Mouse (Mus musculus) midbrain, embryonic 13.5 days (tissue): Measurements from ENCODE around the gene Flrt1. TPM values are rescaled to one million over a fixed set of nuclear protein-coding genes. Genes with fewer than 3 reads are reported as not detected.
"Not testable (repeated sequence)": the region's sequence is repeated elsewhere in the genome, so short reads cannot be mapped to it uniquely, and the experiment has no call there.

Experiments
- ATAC-seq: fragments of 200-750 bp; cut with Nextera tagmentation; 2 replicates; pipeline ENCODE4 v1.8.0; 2017; ENCODE audit warnings: mild to moderate bottlenecking, moderate TSS enrichment, moderate library complexity
- H3K27ac ChIP-seq: fragments of 300-500 bp; sonication (generic); 2 replicates; pipeline ENCODE4 v1.5.1; 2015; ENCODE audit warnings: inconsistent platforms, mild to moderate bottlenecking, moderate library complexity
- H3K27me3 ChIP-seq: fragments of 300-500 bp; sonication (generic); 2 replicates; pipeline ENCODE4 v1.6.1; 2015; ENCODE audit warnings: mild to moderate bottlenecking, inconsistent platforms
- H3K36me3 ChIP-seq: fragments of 300-500 bp; sonication (generic); 2 replicates; pipeline ENCODE4 v1.6.1; 2015; ENCODE audit warnings: mild to moderate bottlenecking, inconsistent platforms
- H3K4me1 ChIP-seq: fragments of 300-500 bp; sonication (generic); replicated peaks from 2 replicates; pipeline ENCODE4 v1.6.1; 2015; ENCODE audit warnings: inconsistent platforms
- H3K4me2 ChIP-seq: fragments of 300-500 bp; sonication (generic); replicated peaks from 2 replicates; pipeline ENCODE4 v1.6.1; 2015; ENCODE audit warnings: moderate library complexity, mild to moderate bottlenecking, inconsistent platforms
- H3K4me3 ChIP-seq: fragments of 300-500 bp; sonication (generic); replicated peaks from 2 replicates; pipeline ENCODE4 v1.5.1; 2015; ENCODE audit warnings: mild to moderate bottlenecking, inconsistent platforms
- H3K9ac ChIP-seq: fragments of 300-500 bp; sonication (generic); replicated peaks from 2 replicates; pipeline ENCODE4 v1.6.1; 2015; ENCODE audit warnings: mild to moderate bottlenecking, inconsistent platforms
- H3K9me3 ChIP-seq: fragments of 300-500 bp; sonication (generic); 2 replicates; pipeline ENCODE4 v1.6.1; 2016; ENCODE audit warnings: mild to moderate bottlenecking, inconsistent platforms
- WGBS: fragments of 180-500 bp; shearing (Covaris S2); methylation state at CpG from one replicate; pipeline ENCODE4 v1.1.7; 2015; 5-methylcytosine and 5-hydroxymethylcytosine counted together
- polyA plus RNA-seq: library from polyadenylated mRNA; unstranded; fragments of >200 nt; fragmentation: Nextera tagmentation; extraction: Ambion mirVana; gene quantifications from 2 replicates; pipeline ENCODE4 v1.2.1, GENCODE M21; 2015

The Flrt1 gene
- polyA plus RNA-seq, 1 experiment from 2014 or later, result 9.2 TPM

DNA sequence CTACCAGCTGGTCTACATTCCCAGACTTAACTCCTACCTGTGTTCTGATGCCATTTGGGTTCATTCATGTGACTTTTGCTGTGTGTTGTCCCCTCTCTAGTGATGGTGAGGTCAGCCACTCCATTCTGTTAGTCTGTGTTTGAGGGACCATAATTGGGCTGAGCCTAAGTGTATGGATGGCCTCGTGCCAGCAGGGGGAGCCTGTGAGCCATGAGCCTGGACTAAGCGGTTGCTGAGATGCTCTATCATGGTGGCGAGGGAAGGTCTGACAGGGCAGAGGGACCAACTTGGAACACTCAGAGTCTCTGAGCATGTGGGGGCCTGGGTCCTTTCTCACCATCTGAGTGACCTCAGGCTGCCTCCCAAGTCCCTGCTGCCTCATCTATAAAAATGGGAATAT lies 41.0 kb downstream of the Flrt1 start:
- H3K4me3 ChIP-seq, result no peak overlapping the region
- peaks cover 45% of the 10 kb centered on the region for H3K4me1 ChIP-seq
- H3K27ac ChIP-seq, result no peak overlapping the region
- peak; percentile 66 for ATAC-seq
- 0% methylated on average over 3 of the region's 3 CpGs for WGBS
- no peak overlapping the region for H3K9ac ChIP-seq
- peaks cover 23% of the 10 kb centered on the region for H3K27me3 ChIP-seq
- H3K4me2 ChIP-seq, result no peak overlapping the region
- H3K9me3 ChIP-seq, result no peaks in the 10 kb centered on the region
- H3K36me3 ChIP-seq, result no peaks in the 10 kb centered on the region

DNA sequence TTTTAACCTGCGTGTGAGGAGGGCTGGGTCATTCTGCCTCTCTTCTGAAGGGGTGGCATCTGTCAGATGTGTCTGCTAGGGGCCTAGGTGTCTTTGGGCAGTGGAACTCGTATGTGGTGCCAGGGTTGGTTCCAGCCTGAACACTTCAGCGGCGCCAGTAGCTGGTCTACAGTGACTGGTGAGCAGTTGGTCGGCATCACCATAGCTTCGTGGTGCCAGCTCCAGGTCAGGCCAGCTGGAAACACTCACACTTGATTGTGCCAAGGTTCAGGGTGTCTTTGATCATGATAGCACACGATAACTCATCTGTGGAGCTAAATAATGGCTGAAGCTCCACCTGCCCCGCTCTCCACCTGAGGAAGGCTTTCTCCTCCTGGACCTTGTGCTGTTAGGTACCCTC lies 42.6 kb downstream of the Flrt1 start:
- H3K9ac ChIP-seq, result no peak overlapping the region
- H3K4me3 ChIP-seq, result no peak overlapping the region
- peaks cover 34% of the 10 kb centered on the region for H3K27me3 ChIP-seq
- no peaks in the 10 kb centered on the region for H3K9me3 ChIP-seq
- no peak overlapping the region for H3K4me2 ChIP-seq
- peaks cover 36% of the 10 kb centered on the region for H3K4me1 ChIP-seq
- no peak for ATAC-seq
- H3K27ac ChIP-seq, result no peak overlapping the region
- no peaks in the 10 kb centered on the region for H3K36me3 ChIP-seq
- 93% methylated on average over 8 of the region's 8 CpGs for whole genome bisulfite sequencing

DNA sequence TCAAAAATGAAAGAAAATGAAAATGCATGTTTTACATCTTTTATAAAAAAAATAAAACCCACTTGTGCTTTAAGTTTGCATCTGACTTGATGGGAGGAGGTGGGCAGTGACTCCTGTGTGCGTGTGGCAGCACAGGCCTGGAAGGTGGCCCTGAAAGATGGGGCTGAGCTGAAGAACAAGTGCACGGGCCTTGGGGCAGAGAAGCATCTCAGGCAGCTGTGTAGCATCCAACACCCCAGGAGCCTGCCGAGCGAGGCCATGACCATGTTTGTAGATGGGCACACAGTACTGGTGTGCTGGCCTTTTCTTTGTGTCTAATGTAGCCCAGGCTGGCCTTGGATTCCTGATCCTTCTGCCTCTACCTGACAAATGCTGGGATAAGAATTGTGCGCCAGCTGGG lies 43.4 kb downstream of the Flrt1 start:
- Histone ChIP-seq H3K4me3 (no peak overlapping the region), H3K4me1 (peaks cover 36% of the 10 kb centered on the region), H3K9ac (no peak overlapping the region), H3K27ac (no peak overlapping the region), H3K36me3 (no peaks in the 10 kb centered on the region), H3K27me3 (peaks cover 36% of the 10 kb centered on the region), H3K4me2 (no peak overlapping the region), H3K9me3 (no peaks in the 10 kb centered on the region)
- WGBS, result 89% methylated on average over 5 of the region's 5 CpGs
- ATAC-seq, result no peak

GRCm38 (mm10) chr19:7058541-7058940 lies 47.0 kb downstream of the Flrt1 start:
- H3K9me3 ChIP-seq, result no peaks in the 10 kb centered on the region
- peaks cover 53% of the 10 kb centered on the region for H3K27me3 ChIP-seq
- H3K4me1 ChIP-seq, result peaks cover 26% of the 10 kb centered on the region
- H3K9ac ChIP-seq, result no peak overlapping the region
- no peak overlapping the region for H3K4me3 ChIP-seq
- WGBS, result 49% methylated on average over 6 of the region's 6 CpGs
- peak overlapping the region; percentile 99 for H3K4me2 ChIP-seq
- H3K27ac ChIP-seq, result no peak overlapping the region
- ATAC-seq, result no peak
- H3K36me3 ChIP-seq, result no peaks in the 10 kb centered on the region

- 0% methylated on average over 15 of the region's 15 CpGs for WGBS
- Histone ChIP-seq H3K4me2 (peak overlapping the region; percentile 99), H3K9ac (no peak overlapping the region), H3K9me3 (no peaks in the 10 kb centered on the region), H3K36me3 (no peaks in the 10 kb centered on the region), H3K4me3 (peak overlapping the region; percentile 67), H3K4me1 (peaks cover 26% of the 10 kb centered on the region), H3K27ac (no peak overlapping the region), H3K27me3 (peaks cover 53% of the 10 kb centered on the region)
- peak; percentile 64 for ATAC-seq
Measured at GRCm38 (mm10) chr19:7057722-7058207, 47.8 kb downstream of the Flrt1 start.

- peak; percentile 49 for ATAC-seq
- Histone ChIP-seq H3K9me3 (no peaks in the 10 kb centered on the region), H3K36me3 (no peaks in the 10 kb centered on the region), H3K4me3 (peak overlapping the region; percentile 67), H3K27ac (no peak overlapping the region), H3K27me3 (peaks cover 53% of the 10 kb centered on the region), H3K9ac (peak overlapping the region; percentile 65), H3K4me1 (peaks cover 26% of the 10 kb centered on the region), H3K4me2 (peak overlapping the region; percentile 99)
- 5% methylated on average over 16 of the region's 16 CpGs for WGBS
Measured at GRCm38 (mm10) chr19:7057126-7057721, 48.3 kb downstream of the Flrt1 start.

DNA sequence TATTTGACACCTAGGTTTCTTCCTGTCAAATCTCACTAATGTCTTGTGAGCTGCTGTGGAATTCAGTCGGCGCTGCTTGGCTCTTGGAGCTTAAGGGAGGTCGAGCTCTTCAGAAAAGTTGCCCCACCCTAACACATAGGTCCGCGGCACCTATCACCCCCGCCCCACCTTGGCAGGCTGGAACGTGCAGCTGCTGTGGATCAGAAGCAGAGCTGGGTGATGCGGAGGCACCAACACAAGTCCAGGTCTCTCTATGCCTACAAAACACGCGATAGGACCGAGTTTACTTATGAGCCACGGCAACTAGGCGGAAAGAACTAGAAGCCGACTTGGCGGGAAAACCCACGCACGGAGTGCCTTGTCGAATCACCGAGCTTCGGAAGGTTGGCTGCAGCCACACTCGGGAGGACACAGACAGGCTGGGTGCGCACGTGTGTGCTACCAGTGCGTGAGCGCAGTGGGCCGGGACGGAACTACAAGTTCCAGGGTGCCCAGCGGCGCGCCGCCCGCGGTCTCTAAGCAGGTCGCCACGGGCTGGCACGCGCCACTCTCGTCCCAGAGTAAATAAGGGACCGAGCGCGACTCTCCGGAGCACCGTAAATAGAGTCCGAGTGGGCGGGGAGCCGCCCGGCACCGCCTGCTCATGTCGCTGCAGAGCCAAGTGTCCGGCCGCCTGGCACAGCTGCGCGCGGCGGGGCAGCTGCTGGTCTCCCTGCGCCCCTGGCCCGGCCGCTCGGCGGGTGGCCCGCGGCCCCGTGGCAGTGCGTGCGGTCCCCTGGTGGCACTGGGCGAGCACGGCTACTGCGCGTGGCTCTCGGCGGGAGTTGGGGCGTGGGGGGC lies 49.1 kb downstream of the Flrt1 start, which contains the start of gene Macrod1:
Gene Macrod1 (plus strand): TSS at position 563 of the 840 bp plus-strand sequence.
- H3K4me3 ChIP-seq, result peak within 1 kb of the TSS; percentile 67
- no peak within 1 kb of the TSS for H3K27ac ChIP-seq
- no peaks in the 10 kb centered on the region for H3K36me3 ChIP-seq
- WGBS, result 1% methylated on average over 72 of the region's 72 CpGs
- H3K9ac ChIP-seq, result peak within 1 kb of the TSS; percentile 65
- peaks cover 53% of the 10 kb centered on the region for H3K27me3 ChIP-seq
- H3K9me3 ChIP-seq, result no peaks in the 10 kb centered on the region
- H3K4me1 ChIP-seq, result peaks cover 26% of the 10 kb centered on the region
- H3K4me2 ChIP-seq, result peak within 1 kb of the TSS; percentile 99
- peak; percentile 90 for ATAC-seq

GRCm38 (mm10) chr19:7055173-7055572 lies 50.4 kb downstream of the Flrt1 start:
- H3K36me3 ChIP-seq, result no peaks in the 10 kb centered on the region
- H3K27ac ChIP-seq, result no peak overlapping the region
- H3K9me3 ChIP-seq, result no peaks in the 10 kb centered on the region
- H3K9ac ChIP-seq, result no peak overlapping the region
- no peak for ATAC-seq
- 39% methylated on average over 3 of the region's 3 CpGs for WGBS
- no peak overlapping the region for H3K4me3 ChIP-seq
- peaks cover 48% of the 10 kb centered on the region for H3K27me3 ChIP-seq
- no peak overlapping the region for H3K4me2 ChIP-seq
- peaks cover 26% of the 10 kb centered on the region for H3K4me1 ChIP-seq

DNA sequence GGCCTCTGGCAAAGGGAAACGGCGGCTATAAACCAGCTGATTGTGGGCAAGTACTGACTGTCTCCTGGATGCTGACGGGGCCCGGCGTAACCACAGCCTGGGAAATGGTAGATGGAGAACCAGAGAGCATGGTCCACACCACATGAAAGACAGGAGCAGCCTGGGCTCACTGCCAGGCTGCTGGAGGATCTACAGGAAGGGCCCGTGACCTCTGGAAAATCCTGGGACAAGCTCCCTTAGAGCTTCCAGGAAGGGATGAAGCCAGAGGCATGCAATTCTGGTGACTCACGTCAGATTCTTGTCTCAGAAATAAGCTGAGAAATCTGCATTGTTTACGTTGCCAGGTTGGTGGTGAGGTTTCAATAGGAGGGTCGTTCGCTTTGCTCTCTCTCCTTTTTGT lies 50.8 kb downstream of the Flrt1 start:
- Histone ChIP-seq H3K9me3 (no peaks in the 10 kb centered on the region), H3K27me3 (peaks cover 44% of the 10 kb centered on the region), H3K27ac (no peak overlapping the region), H3K4me2 (no peak overlapping the region), H3K4me3 (no peak overlapping the region), H3K36me3 (no peaks in the 10 kb centered on the region), H3K9ac (no peak overlapping the region), H3K4me1 (peaks cover 26% of the 10 kb centered on the region)
- no peak for ATAC-seq
- 73% methylated on average over 10 of the region's 10 CpGs for WGBS

GRCm38 (mm10) chr19:7053382-7053781 lies 52.1 kb downstream of the Flrt1 start:
- ATAC-seq, result not testable (repeated sequence)
- H3K27me3 ChIP-seq, result peaks cover 31% of the 10 kb centered on the region
- WGBS, result 79% methylated on average over 4 of the region's 4 CpGs

GRCm38 (mm10) chr19:7044706-7045105 lies 60.8 kb downstream of the Flrt1 start:
- Histone ChIP-seq H3K4me1 (peaks cover 5% of the 10 kb centered on the region), H3K27me3 (no peaks in the 10 kb centered on the region), H3K9me3 (no peaks in the 10 kb centered on the region), H3K36me3 (no peaks in the 10 kb centered on the region), H3K4me2 (no peak overlapping the region), H3K9ac (no peak overlapping the region), H3K27ac (no peak overlapping the region), H3K4me3 (no peak overlapping the region)
- no peak for ATAC-seq
- WGBS, result 50% methylated on average over 4 of the region's 4 CpGs

More at GRCm38 (mm10) chr19:7053382-7053781, 52.1 kb downstream of the Flrt1 start:
- H3K9me3 ChIP-seq, H3K9ac ChIP-seq, H3K4me2 ChIP-seq, H3K36me3 ChIP-seq, H3K4me3 ChIP-seq, H3K27ac ChIP-seq: not testable (repeated sequence)
- H3K4me1 ChIP-seq, result peaks cover 23% of the 10 kb centered on the region

GRCm38 (mm10) chr19:7044279-7044678 lies 61.2 kb downstream of the Flrt1 start:
- WGBS, result 73% methylated on average over 4 of the region's 4 CpGs
- Histone ChIP-seq H3K4me2 (no peak overlapping the region), H3K9me3 (no peaks in the 10 kb centered on the region), H3K4me3 (no peak overlapping the region), H3K4me1 (peaks cover 5% of the 10 kb centered on the region), H3K27me3 (no peaks in the 10 kb centered on the region), H3K36me3 (no peaks in the 10 kb centered on the region), H3K27ac (no peak overlapping the region), H3K9ac (no peak overlapping the region)
- ATAC-seq, result no peak
